Mouse (Mus musculus) neutrophil, adult 59 days (primary cell): Measurements from ENCODE around the gene Hadhb. TPM values are rescaled to one million over a fixed set of nuclear protein-coding genes. Genes with fewer than 3 reads are reported as not detected.

Experiments used
- total RNA-seq, 2 experiments: library from RNA; stranded (reverse); gene quantifications; 1 replicate in 1 of 2; 2 replicates in 1 of 2; pipeline ENCODE4 v1.2.4; 2023

Gene Hadhb
- total RNA-seq: 10 to 100 TPM; 42.7 to 56.3 TPM

GRCm38 (mm10) chr5:30154474-30155394 lies at the start of gene Hadhb, which contains the start of gene Hadha:
Gene Hadhb, plus strand, starts transcription at chr5:30155248.
Gene Hadha, minus strand, starts transcription at chr5:30155162.

GRCm38 (mm10) chr5:30105668-30106300 lies 49.3 kb upstream of the Hadhb start, which contains the start of gene 3110082J24Rik:
Gene 3110082J24Rik, minus strand, starts transcription at chr5:30106086.

GRCm38 (mm10) chr5:30205493-30205892 lies 50.4 kb downstream of the Hadhb start, which contains the start of gene Adgrf3:
Gene Adgrf3, minus strand, starts transcription at chr5:30205722.

GRCm38 (mm10) chr5:30232271-30232971 lies 77.4 kb downstream of the Hadhb start, which contains the start of gene Selenoi:
Gene Selenoi, plus strand, starts transcription at chr5:30232581.

Other genes starting within 250 kb of the Hadhb start
- 1 to 10 TPM; 3.8 to 5.0 TPM for gene Il6, start 142.1 kb upstream of the Hadhb start, total RNA-seq
- 10 to 100 TPM; 64.3 to 67.4 TPM for gene Tyms, start 81.6 kb upstream of the Hadhb start, total RNA-seq
- not detected for gene Garem2, start 50.1 kb upstream of the Hadhb start, total RNA-seq
- not detected for gene 3110082J24Rik, start 49.2 kb upstream of the Hadhb start, total RNA-seq
- 10 to 100 TPM; 69.7 to 70.1 TPM for gene Hadha, start 86 bp upstream of the Hadhb start, total RNA-seq
- gene Adgrf3, start 50.5 kb downstream of the Hadhb start, total RNA-seq: not detected
- gene Selenoi, start 77.3 kb downstream of the Hadhb start, total RNA-seq: 10 to 100 TPM; 12.4 to 12.9 TPM
- not detected for gene Drc1, start 126.1 kb downstream of the Hadhb start, total RNA-seq